Mouse (Mus musculus): ENCODE data around the gene Npas1.

Gene Npas1

GRCm38 (mm10) chr7:16471549-16471948 is 6.0 kb downstream of the Npas1 start:
- no peak for DNase-seq (ENCODE audit: low spot score)

GRCm38 (mm10) chr7:16468115-16468514 is 9.4 kb downstream of the Npas1 start:
- DNase-seq (ENCODE audit: low spot score): no peak

GRCm38 (mm10) chr7:16466565-16466964 is 11.0 kb downstream of the Npas1 start:
- DNase-seq (ENCODE audit: low spot score): no peak

GRCm38 (mm10) chr7:16465568-16465967 is 12.0 kb downstream of the Npas1 start:
- no peak for DNase-seq (ENCODE audit: low spot score)

- DNase-seq (ENCODE audit: low spot score): no peak
These were observed 12.4 kb downstream of the Npas1 start for GRCm38 (mm10) chr7:16465160-16465559.

- DNase-seq (ENCODE audit: low spot score): no peak
These were observed 14.3 kb downstream of the Npas1 start for GRCm38 (mm10) chr7:16463214-16463613.

- no peak for DNase-seq (ENCODE audit: low spot score)
These were observed 15.8 kb downstream of the Npas1 start for GRCm38 (mm10) chr7:16461705-16462104.

GRCm38 (mm10) chr7:16461151-16461550 is 16.4 kb downstream of the Npas1 start:
- no peak for DNase-seq (ENCODE audit: low spot score)

- no peak for DNase-seq (ENCODE audit: low spot score)
These were observed 17.0 kb downstream of the Npas1 start for GRCm38 (mm10) chr7:16460566-16460965.

- DNase-seq (ENCODE audit: low spot score): no peak
These were observed 21.2 kb downstream of the Npas1 start for GRCm38 (mm10) chr7:16456289-16456688.

GRCm38 (mm10) chr7:16455016-16455415 is 22.5 kb downstream of the Npas1 start:
- no peak for DNase-seq (ENCODE audit: low spot score)

GRCm38 (mm10) chr7:16453118-16453711 is 24.3 kb downstream of the Npas1 start:
- peak; percentile 59 for DNase-seq (ENCODE audit: low spot score)

GRCm38 (mm10) chr7:16452587-16453073 is 24.9 kb downstream of the Npas1 start, which contains the start of gene Tmem160:
Gene Tmem160 (plus strand): TSS chr7:16452779.
- DNase-seq (ENCODE audit: low spot score): peak; percentile 92

GRCm38 (mm10) chr7:16451656-16452055 is 25.9 kb downstream of the Npas1 start:
- no peak for DNase-seq (ENCODE audit: low spot score)

- no peak for DNase-seq (ENCODE audit: low spot score)
These were observed 36.3 kb downstream of the Npas1 start for GRCm38 (mm10) chr7:16441241-16441640.

GRCm38 (mm10) chr7:16435088-16435487 is 42.4 kb downstream of the Npas1 start:
- no peak for DNase-seq (ENCODE audit: low spot score)

- no peak for DNase-seq (ENCODE audit: low spot score)
These were observed 44.1 kb downstream of the Npas1 start for GRCm38 (mm10) chr7:16433352-16433971.

GRCm38 (mm10) chr7:16426129-16426729 is 51.3 kb downstream of the Npas1 start:
- DNase-seq (ENCODE audit: low spot score): peak; percentile 41

- DNase-seq (ENCODE audit: low spot score): no peak
These were observed 51.8 kb downstream of the Npas1 start for GRCm38 (mm10) chr7:16425721-16426120.

- no peak for DNase-seq (ENCODE audit: low spot score)
These were observed 53.8 kb downstream of the Npas1 start for GRCm38 (mm10) chr7:16423731-16424130.

- DNase-seq (ENCODE audit: low spot score): no peak
These were observed 55.2 kb downstream of the Npas1 start for GRCm38 (mm10) chr7:16422222-16422856.

GRCm38 (mm10) chr7:16420493-16421118 is 56.9 kb downstream of the Npas1 start:
- no peak for DNase-seq (ENCODE audit: low spot score)
